21 mouse cellular contexts compared by ENCODE assay signal in genomic region chr2:7031389-7031788, GRCm38 (mm10).
DNase-seq lines count a peak whose midpoint lies in the region; ATAC-seq and TF ChIP-seq lines count a peak whose summit lies in the region.
"Had no signal": no experiment of that assay in that cellular context is flagged by ENCODE, and none has a peak within 500 bp of the region (broad histone marks: within the 10 kb centered on the region; RNA-seq: fewer than 3 reads in every experiment).

No protein-coding gene starts in this region.

- intact Hi-C loops in heart, postnatal 25 days (cut with DNase I), result no loop called here
- intact Hi-C loops in left cerebral cortex, postnatal 4 days (cut with DNase I), result no loop called here
- intact Hi-C loops in left cerebral cortex, postnatal 14 days (cut with DNase I), result no loop called here

- TF ChIP-seq CTCF in lung, postnatal 0 days (IDR thresholded peaks at IDR 0.05), result no peak
- TF ChIP-seq CTCF in lung, adult 2 months (IDR thresholded peaks at IDR 0.05; ENCODE audit: insufficient read depth, low read length), result no peak

- H3K36me3 ChIP-seq in lung, postnatal 0 days (ENCODE audit: insufficient read depth, low read length), result no peaks in the 10 kb centered on the region
- H3K36me3 ChIP-seq: embryonic facial prominence, embryonic 13.5 days; forebrain, embryonic 12.5 days; G1E; hindbrain, embryonic 10.5 days; hindbrain, embryonic 15.5 days had no signal

- peak; percentile 11; the same call in 1 of the 2 replicates for ATAC-seq in lung, postnatal 0 days
- ATAC-seq: CD4-positive, CD25-positive, alpha-beta regulatory T cell, adult 4 months; forebrain, embryonic 16.5 days; inflammation-experienced regulatory T-cells, adult 6 months had no signal

- H3K9me3 ChIP-seq in lung, postnatal 0 days (ENCODE audit: low read length), result no peaks in the 10 kb centered on the region
- H3K9me3 ChIP-seq: embryonic facial prominence, embryonic 13.5 days; forebrain, embryonic 12.5 days; G1E; hindbrain, embryonic 10.5 days; hindbrain, embryonic 15.5 days had no signal

- no peak for TF ChIP-seq EP300 in lung, postnatal 0 days (IDR thresholded peaks at IDR 0.05)

- DNase-seq in cerebellum, postnatal 10 days, result peak; percentile 78 to 82
- no peak for DNase-seq in cerebellum, adult 11 months
- DNase-seq in heart, postnatal 4 days, result peak; percentile 22
- no peak for DNase-seq in heart, postnatal 25 days (ENCODE audit: low spot score)
- peak; percentile 60 for DNase-seq in left cerebral cortex, postnatal 4 days
- DNase-seq in left cerebral cortex, postnatal 14 days (ENCODE audit: low spot score in 2 of 2), result no peak
- DNase-seq in lung, postnatal 0 days (ENCODE audit: low spot score), result no peak
- no peak for DNase-seq in lung, adult 2 months
- DNase-seq: adrenal gland, postnatal 14 days; B cell, adult 2 months; cerebellum, adult 8-10 months; cerebellum, postnatal 36 days; gastrocnemius, postnatal 10 days had no signal

- no peaks in the 10 kb centered on the region for H3K27me3 ChIP-seq in lung, postnatal 0 days (replicated peaks; ENCODE audit: insufficient read depth, low read length)
- H3K27me3 ChIP-seq: embryonic facial prominence, embryonic 13.5 days; forebrain, embryonic 12.5 days; hindbrain, embryonic 15.5 days had no signal

- no peak overlapping the region for H3K27ac ChIP-seq in lung, postnatal 0 days (ENCODE audit: low read length)
- H3K27ac ChIP-seq: embryonic facial prominence, embryonic 13.5 days; forebrain, embryonic 12.5 days; hindbrain, embryonic 10.5 days; hindbrain, embryonic 15.5 days had no signal

- H3K4me2 ChIP-seq in lung, postnatal 0 days (replicated peaks; ENCODE audit: low read depth, low read length), result no peak overlapping the region
- H3K4me2 ChIP-seq: embryonic facial prominence, embryonic 13.5 days; forebrain, embryonic 12.5 days; hindbrain, embryonic 15.5 days had no signal

- H3K4me1 ChIP-seq in lung, postnatal 0 days (ENCODE audit: insufficient read depth, low read depth, low read length), result no peaks in the 10 kb centered on the region
- H3K4me1 ChIP-seq in lung, adult 2 months (ENCODE audit: control insufficient read depth, insufficient read depth, low read length), result no peaks in the 10 kb centered on the region; the same call in 1 of the 2 replicates
- H3K4me1 ChIP-seq: embryonic facial prominence, embryonic 13.5 days; hindbrain, embryonic 10.5 days; hindbrain, embryonic 15.5 days had no signal

- no peak overlapping the region for H3K9ac ChIP-seq in lung, postnatal 0 days (replicated peaks; ENCODE audit: low read depth)
- H3K9ac ChIP-seq: embryonic facial prominence, embryonic 13.5 days; forebrain, embryonic 12.5 days; hindbrain, embryonic 15.5 days had no signal

- no peak overlapping the region for H3K4me3 ChIP-seq in lung, postnatal 0 days (ENCODE audit: low read depth, low read length)
- H3K4me3 ChIP-seq in lung, adult 2 months (replicated peaks; ENCODE audit: extremely low read depth, low read depth, low read length), result no peak overlapping the region
- H3K4me3 ChIP-seq: embryonic facial prominence, embryonic 13.5 days; forebrain, embryonic 12.5 days; hindbrain, embryonic 10.5 days; hindbrain, embryonic 15.5 days had no signal

- 26% methylated on average over 1 of the region's 1 CpGs for WGBS in lung, postnatal 0 days
- 68% methylated on average over 1 of the region's 1 CpGs for WGBS in lung, adult 2 months

- no peak for TF ChIP-seq POLR2A in lung, adult 2 months (IDR thresholded peaks at IDR 0.05; ENCODE audit: borderline replicate concordance, extremely low read depth, low read depth, low read length)

Comparison
In these comparisons a context has a peak if more than half of its experiments do, and no peak if none do; other contexts are left out.
1. DNase-seq: peak in cerebellum, postnatal 10 days (2 of 2), heart, postnatal 4 days (single experiment) and left cerebral cortex, postnatal 4 days (single experiment); none in cerebellum, adult 11 months (single experiment), heart, postnatal 25 days (single experiment), left cerebral cortex, postnatal 14 days (0 of 2), lung, postnatal 0 days (single experiment) and lung, adult 2 months (single experiment).